Mouse (Mus musculus) erythroblast, embryonic 14.5 days (primary cell): ENCODE measurements around the gene Bcan. TPM values are rescaled to one million over a fixed set of nuclear protein-coding genes. Genes with fewer than 3 reads are reported as not detected.
A peak's percentile ranks its signal among the peaks of the same experiment; 100 is the strongest.

ENCODE experiments used
- H3K27me3 ChIP-seq: 2 replicates; pipeline ENCODE4 v1.6.1; 2012; ENCODE audit warnings: inconsistent platforms; ENCODE audit not compliant: control insufficient read depth
- H3K36me3 ChIP-seq: 2 replicates; pipeline ENCODE4 v1.6.1; 2012; ENCODE audit warnings: mild to moderate bottlenecking, inconsistent platforms; ENCODE audit not compliant: control insufficient read depth
- H3K4me1 ChIP-seq: 2 replicates; pipeline ENCODE4 v1.6.1; 2012; ENCODE audit warnings: inconsistent platforms; ENCODE audit not compliant: control insufficient read depth
- H3K4me3 ChIP-seq: replicated peaks from 2 replicates; pipeline ENCODE3; 2012; ENCODE audit warnings: moderate library complexity, mild to moderate bottlenecking, inconsistent platforms
- H3K9me3 ChIP-seq: 2 replicates; pipeline ENCODE4 v1.6.1; 2012; ENCODE audit warnings: low read length, inconsistent platforms, mixed read lengths; ENCODE audit not compliant: control insufficient read depth
- GATA1 ChIP-seq: IDR thresholded peaks from 2 replicates; pipeline ENCODE4 v1.6.1; 2012; ENCODE audit warnings: low read length, inconsistent platforms, mixed read lengths
- TAL1 ChIP-seq: IDR thresholded peaks from 3 replicates; pipeline ENCODE4 v1.6.1; 2012; ENCODE audit warnings: low read length, inconsistent platforms, mixed read lengths
- polyA plus RNA-seq: library from polyadenylated mRNA; stranded (reverse); fragments of >175 nt; gene quantifications from 2 replicates; pipeline ENCODE4 v1.2.3, GENCODE M21; 2012

Gene Bcan
- not detected in 2 replicates for polyA plus RNA-seq

DNA sequence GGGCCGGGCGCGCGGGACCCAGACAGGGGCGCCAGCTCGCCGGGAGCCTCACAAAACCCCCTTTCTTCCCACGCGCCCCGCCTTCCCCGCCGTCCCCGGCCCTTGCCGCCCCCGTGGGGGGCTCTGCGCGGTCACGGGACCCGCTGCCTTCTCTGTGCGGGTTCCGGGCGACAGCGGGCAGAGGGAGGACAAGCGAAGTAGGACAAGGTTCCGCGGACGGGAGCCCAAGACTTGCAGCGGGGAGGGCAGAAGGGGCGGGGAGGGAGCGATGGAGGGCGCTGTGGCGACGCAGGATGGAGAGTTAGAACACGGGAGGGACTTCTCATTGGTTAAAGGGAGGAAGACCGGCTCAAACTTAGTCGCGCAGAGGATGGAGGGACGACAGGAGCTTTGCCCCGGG lies at the start of gene Bcan:
Gene Bcan (minus strand): TSS at position 50 of the 400 bp plus-strand sequence.
- Histone ChIP-seq H3K4me1 (peaks cover 3% of the 10 kb centered on the region; the same call in 1 of the 2 replicates), H3K9me3 (no peaks in the 10 kb centered on the region; the same call in 1 of the 2 replicates), H3K36me3 (no peaks in the 10 kb centered on the region), H3K4me3 (no peak within 1 kb of the TSS), H3K27me3 (peaks cover 87% of the 10 kb centered on the region)
- TF ChIP-seq TAL1, result no peak
- TF ChIP-seq GATA1, result no peak

DNA sequence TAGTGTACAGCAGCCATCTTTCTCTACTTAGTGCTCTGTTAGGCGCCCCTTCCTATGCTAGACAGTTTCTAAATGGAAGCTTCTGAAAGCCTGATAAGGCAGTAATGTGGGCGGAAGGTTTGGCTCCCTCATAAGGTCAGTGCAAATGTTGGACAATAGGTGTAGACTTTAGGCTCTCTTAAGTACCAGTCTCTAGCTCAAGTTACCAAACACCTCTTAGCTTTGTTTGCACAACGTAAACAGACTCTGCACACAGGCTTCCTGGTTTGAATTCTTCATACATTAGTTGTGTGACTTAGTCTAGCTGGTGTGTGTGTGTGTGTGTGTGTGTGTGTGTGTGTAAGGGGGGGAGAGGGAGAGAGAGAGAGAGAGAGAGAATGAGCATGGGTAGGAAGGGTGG lies 49.5 kb upstream of the Bcan start:
- no peaks in the 10 kb centered on the region for H3K9me3 ChIP-seq
- peaks cover 45% of the 10 kb centered on the region for H3K36me3 ChIP-seq
- H3K27me3 ChIP-seq, result no peaks in the 10 kb centered on the region
- TF ChIP-seq TAL1, result no peak
- no peak for TF ChIP-seq GATA1
- H3K4me3 ChIP-seq, result no peak overlapping the region
- peaks cover 2% of the 10 kb centered on the region; the same call in 1 of the 2 replicates for H3K4me1 ChIP-seq

GRCm38 (mm10) chr3:88042661-88043421 lies 42.8 kb upstream of the Bcan start, which contains the start of gene Gpatch4:
Gpatch4 (plus strand) TSS chr3:88043108.
- Histone ChIP-seq H3K4me1 (peaks cover 17% of the 10 kb centered on the region), H3K27me3 (peaks cover 21% of the 10 kb centered on the region), H3K36me3 (peaks cover 5% of the 10 kb centered on the region), H3K4me3 (peak within 1 kb of the TSS; percentile 84), H3K9me3 (no peaks in the 10 kb centered on the region)
- TF ChIP-seq TAL1 (no peak), GATA1 (no peak)

DNA sequence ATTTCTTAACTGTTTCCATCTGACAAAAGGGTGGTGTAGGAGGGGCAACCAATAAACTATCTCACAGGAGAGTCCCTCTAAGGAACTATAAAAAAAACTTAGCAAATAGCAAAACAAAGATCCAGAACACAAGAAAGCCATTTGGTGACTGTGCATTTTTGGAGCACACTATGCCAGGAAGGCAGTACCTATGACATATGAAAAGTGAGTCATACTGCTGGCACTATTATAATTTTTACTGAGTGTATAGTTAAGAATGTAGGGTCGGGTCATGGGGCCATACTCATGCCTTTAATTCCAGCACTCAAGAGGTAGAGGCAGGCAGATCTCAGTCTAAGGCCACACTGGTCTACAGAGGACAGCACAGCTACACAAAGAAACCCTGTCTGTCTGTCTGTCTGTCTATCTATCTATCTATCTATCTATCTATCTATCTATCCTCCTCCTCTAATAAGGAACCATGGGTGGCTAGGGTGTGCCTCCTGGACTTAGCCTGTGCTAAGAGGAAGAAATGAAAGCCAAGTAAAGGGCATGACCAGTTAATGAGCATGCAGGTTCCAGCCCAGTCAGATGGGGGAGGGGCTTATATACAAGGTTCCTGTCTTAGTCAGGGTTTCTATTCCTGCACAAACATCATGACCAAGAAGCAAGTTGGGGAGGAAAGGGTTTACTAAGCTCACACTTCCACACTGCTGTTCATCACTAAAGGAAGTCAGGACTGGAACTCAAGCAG lies 35.7 kb upstream of the Bcan start:
- no peak overlapping the region for H3K4me3 ChIP-seq
- no peak for TF ChIP-seq GATA1
- no peak for TF ChIP-seq TAL1
- H3K36me3 ChIP-seq, result no peaks in the 10 kb centered on the region
- no peaks in the 10 kb centered on the region for H3K4me1 ChIP-seq
- H3K27me3 ChIP-seq, result peaks cover 33% of the 10 kb centered on the region
- H3K9me3 ChIP-seq, result no peaks in the 10 kb centered on the region

GRCm38 (mm10) chr3:88033506-88033905 lies 33.5 kb upstream of the Bcan start:
- TF ChIP-seq GATA1 (no peak), TAL1 (no peak)
- Histone ChIP-seq H3K4me1 (no peaks in the 10 kb centered on the region), H3K27me3 (peaks cover 31% of the 10 kb centered on the region), H3K4me3 (no peak overlapping the region), H3K9me3 (peaks cover under 1% of the 10 kb centered on the region; the same call in 1 of the 2 replicates), H3K36me3 (no peaks in the 10 kb centered on the region)

- TF ChIP-seq TAL1 (no peak), GATA1 (no peak)
- no peaks in the 10 kb centered on the region for H3K36me3 ChIP-seq
- peaks cover 45% of the 10 kb centered on the region for H3K27me3 ChIP-seq
- H3K4me3 ChIP-seq, result no peak overlapping the region
- no peaks in the 10 kb centered on the region for H3K4me1 ChIP-seq
- peaks cover 8% of the 10 kb centered on the region for H3K9me3 ChIP-seq
Observed at GRCm38 (mm10) chr3:88030608-88031395, 30.8 kb upstream of the Bcan start.

- no peaks in the 10 kb centered on the region for H3K36me3 ChIP-seq
- no peak for TF ChIP-seq GATA1
- TF ChIP-seq TAL1, result no peak
- H3K9me3 ChIP-seq, result peaks cover 17% of the 10 kb centered on the region
- H3K27me3 ChIP-seq, result peaks cover 76% of the 10 kb centered on the region
- H3K4me3 ChIP-seq, result no peak within 1 kb of the TSS
- peaks cover 10% of the 10 kb centered on the region for H3K4me1 ChIP-seq
Observed at GRCm38 (mm10) chr3:88027434-88028186, 27.6 kb upstream of the Bcan start, which contains the start of gene Hapln2. Hapln2 (minus strand) TSS chr3:88027583.

DNA sequence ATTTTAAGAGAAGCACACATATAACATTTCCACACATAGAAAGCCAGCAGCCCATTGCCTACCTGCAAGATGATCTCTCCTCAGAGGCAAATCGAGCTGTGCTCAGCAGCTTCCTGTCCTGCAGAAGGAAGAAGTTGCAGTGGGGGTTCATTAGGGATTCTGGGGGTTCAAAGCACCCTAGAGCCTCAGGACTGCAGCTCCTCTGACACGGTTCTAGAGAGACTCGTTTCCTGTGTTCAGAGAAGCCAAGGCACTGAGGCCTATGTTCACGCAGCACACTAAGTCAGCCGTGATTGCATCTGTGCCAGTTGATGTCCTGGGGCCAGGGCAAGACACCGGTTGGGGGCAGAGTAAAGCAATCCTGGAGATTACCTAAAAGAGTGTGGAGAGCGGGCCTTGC lies 26.8 kb upstream of the Bcan start:
- Histone ChIP-seq H3K4me3 (no peak overlapping the region), H3K27me3 (peaks cover 78% of the 10 kb centered on the region), H3K36me3 (no peaks in the 10 kb centered on the region), H3K4me1 (peaks cover 14% of the 10 kb centered on the region), H3K9me3 (peaks cover 20% of the 10 kb centered on the region)
- no peak for TF ChIP-seq TAL1
- TF ChIP-seq GATA1, result no peak
